Mouse (Mus musculus) midbrain, embryonic 14.5 days (tissue): ENCODE results near the gene Dnaja3. TPM values are rescaled to one million over a fixed set of nuclear protein-coding genes. Genes with fewer than 3 reads are reported as not detected.
"Not testable (repeated sequence)": the region's sequence is repeated elsewhere in the genome, so short reads cannot be mapped to it uniquely, and the experiment has no call there.

ENCODE experiments used
- ATAC-seq: fragments of 200-750 bp; cut with Nextera tagmentation; 2 replicates; pipeline ENCODE4 v1.8.0; 2017; ENCODE audit warnings: moderate number of reproducible peaks, moderate library complexity; ENCODE audit not compliant: low FRiP score, low TSS enrichment
- DNase-seq: peaks from one replicate; pipeline ENCODE4 v3.0.0-alpha.2; 2015
- H3K27ac ChIP-seq: fragments of 300-500 bp; sonication (generic); replicated peaks from 2 replicates; pipeline ENCODE4 v1.5.1; 2014; ENCODE audit warnings: mild to moderate bottlenecking, low read depth, low read length, moderate library complexity
- H3K27me3 ChIP-seq: fragments of 300-500 bp; sonication (generic); 2 replicates; pipeline ENCODE4 v1.6.1; 2014; ENCODE audit warnings: low read length, control low read depth, mixed read lengths; ENCODE audit not compliant: control insufficient read depth, insufficient read depth
- H3K36me3 ChIP-seq: fragments of 300-500 bp; sonication (generic); 2 replicates; pipeline ENCODE4 v1.6.1; 2014; ENCODE audit warnings: low read length, control low read depth; ENCODE audit not compliant: control insufficient read depth, insufficient read depth
- H3K4me1 ChIP-seq: fragments of 300-500 bp; sonication (generic); 2 replicates; pipeline ENCODE4 v1.6.1; 2014; ENCODE audit warnings: mild to moderate bottlenecking, antibody characterized with exemption, low read length, control low read depth; ENCODE audit not compliant: control insufficient read depth, insufficient read depth
- H3K4me2 ChIP-seq: fragments of 300-500 bp; sonication (generic); 2 replicates; pipeline ENCODE4 v1.6.1; 2014; ENCODE audit warnings: mild to moderate bottlenecking, low read length, moderate library complexity
- H3K4me3 ChIP-seq: fragments of 300-500 bp; sonication (generic); replicated peaks from 2 replicates; pipeline ENCODE4 v1.5.1; 2014; ENCODE audit warnings: low read depth, low read length
- H3K9ac ChIP-seq: fragments of 300-500 bp; sonication (generic); replicated peaks from 2 replicates; pipeline ENCODE4 v1.6.1; 2014; ENCODE audit warnings: mild to moderate bottlenecking, low read length, moderate library complexity
- H3K9me3 ChIP-seq: fragments of 300-500 bp; sonication (generic); 2 replicates; pipeline ENCODE4 v1.6.1; 2016; ENCODE audit warnings: low read length, control low read depth, mixed read lengths; ENCODE audit not compliant: control insufficient read depth
- WGBS: fragments of 180-500 bp; shearing (Covaris S2); extraction: QIAGEN DNeasy Blood & Tissue Kit; methylation state at CpG from one replicate; pipeline ENCODE4 v1.1.7; 2014; 5-methylcytosine and 5-hydroxymethylcytosine counted together
- polyA plus RNA-seq: library from polyadenylated mRNA; unstranded; fragments of >200 nt; fragmentation: Nextera tagmentation; extraction: Ambion mirVana; gene quantifications from 2 replicates; pipeline ENCODE4 v1.2.1, GENCODE M21; 2014

The Dnaja3 gene
- polyA plus RNA-seq, 1 experiment from 2014 or later = 55.0 TPM

DNA sequence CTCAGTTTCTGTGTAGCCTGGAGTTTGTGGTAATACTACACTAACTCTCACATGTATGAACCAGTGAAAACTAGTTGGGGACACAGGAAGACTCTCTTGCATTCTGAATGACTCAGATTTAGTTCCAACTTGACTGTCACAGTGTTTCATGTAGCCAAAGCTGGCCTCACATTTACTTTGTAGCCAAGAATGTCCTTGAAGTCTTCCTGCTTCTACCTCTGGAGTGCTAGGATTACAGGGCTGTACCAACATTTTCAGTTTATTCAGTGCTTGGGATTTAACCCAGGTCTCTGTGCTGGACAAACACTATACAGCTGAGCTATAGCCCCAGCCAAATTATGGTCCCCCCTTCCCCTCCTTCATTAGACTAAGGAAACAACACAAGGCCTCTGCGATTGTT, 102.4 kb downstream of the Dnaja3 start:
- ATAC-seq (no peak), DNase-seq (no peak)
- Histone ChIP-seq H3K9ac (no peak overlapping the region), H3K36me3 (no peaks in the 10 kb centered on the region), H3K4me2 (no peak overlapping the region), H3K4me3 (no peak overlapping the region), H3K27me3 (no peaks in the 10 kb centered on the region), H3K27ac (no peak overlapping the region), H3K9me3 (no peaks in the 10 kb centered on the region), H3K4me1 (no peaks in the 10 kb centered on the region)
- 97% methylated on average over 1 of the region's 1 CpGs for WGBS

DNA sequence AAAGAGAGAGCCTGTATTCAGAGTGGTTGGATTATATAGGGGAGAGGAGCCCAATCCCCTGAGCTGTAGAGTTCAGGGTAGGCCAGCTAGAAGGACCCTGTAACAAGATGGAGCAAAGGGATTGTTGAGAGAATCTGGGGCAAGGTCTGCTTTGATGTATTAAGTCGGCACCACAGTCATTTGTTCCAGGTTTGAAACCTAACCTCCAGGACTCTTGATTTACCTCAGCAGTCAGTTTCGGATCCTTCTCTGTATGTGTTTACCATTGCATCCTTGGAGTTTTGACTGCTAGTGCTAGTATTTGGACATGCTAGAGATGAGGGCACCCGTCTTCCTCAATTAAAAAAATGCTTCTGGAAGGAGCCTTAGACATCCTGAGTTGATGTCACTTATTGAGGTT, 112.4 kb downstream of the Dnaja3 start:
- no peak for DNase-seq
- 97% methylated on average over 3 of the region's 3 CpGs for WGBS
- Histone ChIP-seq H3K4me2 (no peak overlapping the region), H3K27me3 (no peaks in the 10 kb centered on the region), H3K9me3 (no peaks in the 10 kb centered on the region), H3K9ac (no peak overlapping the region), H3K4me1 (peaks cover under 1% of the 10 kb centered on the region; the same call in 1 of the 2 replicates), H3K36me3 (no peaks in the 10 kb centered on the region), H3K4me3 (no peak overlapping the region), H3K27ac (no peak overlapping the region)
- no peak for ATAC-seq

DNA sequence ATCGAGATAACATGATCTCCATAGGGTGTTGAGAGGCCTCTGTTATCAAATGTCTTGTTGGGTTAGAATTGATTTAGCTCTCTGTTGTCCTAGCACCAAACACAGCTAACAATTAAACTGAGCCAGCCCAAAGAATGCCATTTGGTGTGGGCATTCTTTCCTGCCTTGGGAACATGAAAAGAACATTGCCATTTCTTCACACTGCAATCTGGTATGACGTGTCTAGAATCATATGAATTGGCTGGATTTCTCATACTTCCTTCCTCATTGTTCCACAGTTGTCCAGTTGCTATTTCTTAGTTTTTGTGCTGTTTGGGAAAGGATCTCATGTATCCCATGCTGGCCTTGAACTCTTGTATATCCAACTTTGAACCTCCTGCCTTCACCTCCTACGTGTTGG, 114.3 kb downstream of the Dnaja3 start:
- H3K4me2 ChIP-seq = no peak overlapping the region
- H3K4me1 ChIP-seq = peaks cover 9% of the 10 kb centered on the region; the same call in 1 of the 2 replicates
- WGBS = 92% methylated on average over 3 of the region's 3 CpGs
- DNase-seq (no peak), ATAC-seq (no peak)
- no peak overlapping the region for H3K4me3 ChIP-seq
- no peaks in the 10 kb centered on the region for H3K27me3 ChIP-seq
- H3K27ac ChIP-seq = no peak overlapping the region
- H3K36me3 ChIP-seq = no peaks in the 10 kb centered on the region
- no peak overlapping the region for H3K9ac ChIP-seq
- no peaks in the 10 kb centered on the region for H3K9me3 ChIP-seq

DNA sequence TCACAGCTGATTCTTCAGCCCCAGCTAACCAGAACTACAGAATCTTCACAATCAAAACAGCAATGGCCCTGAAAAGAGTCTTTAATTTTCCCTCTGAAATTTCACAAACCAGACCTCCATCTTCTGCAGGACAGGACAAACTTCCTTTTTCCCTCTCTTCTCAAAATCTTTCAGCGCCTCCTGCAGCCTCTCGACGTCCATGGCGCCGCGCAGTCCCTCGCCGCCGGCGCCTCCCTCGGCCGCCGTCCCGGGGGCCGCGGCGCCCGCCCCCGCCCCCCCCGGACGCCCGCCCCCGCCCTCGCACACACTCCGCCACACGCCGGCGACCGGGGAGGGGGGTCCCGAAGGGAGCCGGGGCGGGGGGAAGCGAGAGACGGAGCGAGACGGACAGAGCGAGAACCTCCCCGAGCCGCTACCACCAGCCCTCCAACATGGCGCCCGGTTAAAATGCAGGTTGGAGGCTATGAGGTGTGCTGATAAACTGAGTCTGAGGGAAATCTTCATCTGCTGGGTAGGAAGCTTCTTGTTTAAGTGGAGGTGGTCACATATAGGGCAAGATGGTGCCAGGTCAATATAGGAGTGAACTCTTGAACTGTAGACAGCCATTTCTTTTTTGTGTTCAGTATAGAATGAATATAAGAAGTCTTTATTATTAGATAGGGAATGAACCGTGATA, 117.0 kb downstream of the Dnaja3 start:
- DNase-seq (peak; percentile 64), ATAC-seq (peak; percentile 79)
- H3K4me2 ChIP-seq = peak overlapping the region; percentile 52
- not testable (repeated sequence) for H3K36me3 ChIP-seq, H3K4me1 ChIP-seq, H3K9me3 ChIP-seq, H3K27me3 ChIP-seq
- H3K9ac ChIP-seq = peak overlapping the region; percentile 53; the same call in 1 of the 2 replicates
- peak overlapping the region; percentile 78 for H3K27ac ChIP-seq
- WGBS = 3% methylated on average over 27 of the region's 42 CpGs
- H3K4me3 ChIP-seq = peak overlapping the region; percentile 37

Other genes with a start within 250 kb of the Dnaja3 start
- gene Adcy9, start 219.5 kb upstream of the Dnaja3 start, polyA plus RNA-seq = 5.3 and 5.8 TPM in 2 replicates
- gene Srl, start 98.2 kb upstream of the Dnaja3 start, polyA plus RNA-seq = 17.6 and 25.7 TPM in 2 replicates
- 7.2 and 8.9 TPM in 2 replicates for gene Tfap4, start 80.1 kb upstream of the Dnaja3 start, polyA plus RNA-seq
- 13.2 and 13.4 TPM in 2 replicates for gene Glis2, start 45.3 kb upstream of the Dnaja3 start, polyA plus RNA-seq
- gene Pam16, start 15.0 kb upstream of the Dnaja3 start, polyA plus RNA-seq = 171 and 207 TPM in 2 replicates
- gene Vasn, start within 50 bp of the Dnaja3 start, polyA plus RNA-seq = 3.4 and 3.9 TPM in 2 replicates
- 23.3 and 25.7 TPM in 2 replicates for gene Coro7, start 39.8 kb downstream of the Dnaja3 start, polyA plus RNA-seq
- gene Nmral1, start 79.4 kb downstream of the Dnaja3 start, polyA plus RNA-seq = 80.9 and 91.4 TPM in 2 replicates
- 91.6 and 96.4 TPM in 2 replicates for gene Hmox2, start 86.4 kb downstream of the Dnaja3 start, polyA plus RNA-seq
- 98.1 and 103 TPM in 2 replicates for gene Cdip1, start 150.3 kb downstream of the Dnaja3 start, polyA plus RNA-seq
- 0.42 and 0.61 TPM in 2 replicates for gene 4930562C15Rik, start 195.4 kb downstream of the Dnaja3 start, polyA plus RNA-seq
- 49.4 and 53.2 TPM in 2 replicates for gene Ubald1, start 240.3 kb downstream of the Dnaja3 start, polyA plus RNA-seq
- gene Mgrn1, start 246.3 kb downstream of the Dnaja3 start, polyA plus RNA-seq = 117 and 123 TPM in 2 replicates